Mouse (Mus musculus) heart, embryonic 11.5 days (tissue): ENCODE results near the gene Dgkg. TPM values are rescaled to one million over a fixed set of nuclear protein-coding genes. Genes with fewer than 3 reads are reported as not detected.

Experiments
- ATAC-seq: fragments of 200-750 bp; cut with Nextera tagmentation; replicated peaks from 2 replicates; pipeline ENCODE4 v1.8.0; 2017; ENCODE audit warnings: moderate library complexity; ENCODE audit not compliant: insufficient number of reproducible peaks, low FRiP score, low TSS enrichment
- H3K27ac ChIP-seq: fragments of 300-500 bp; sonication (generic); 2 replicates; pipeline ENCODE4 v1.5.1; 2014; ENCODE audit warnings: mild to moderate bottlenecking, low read depth, low read length
- H3K27me3 ChIP-seq: fragments of 300-500 bp; sonication (generic); 2 replicates; pipeline ENCODE4 v1.6.1; 2014; ENCODE audit warnings: mild to moderate bottlenecking, low read length, mixed read lengths; ENCODE audit not compliant: control insufficient read depth, insufficient read depth
- H3K36me3 ChIP-seq: fragments of 300-500 bp; sonication (generic); 2 replicates; pipeline ENCODE4 v1.6.1; 2014; ENCODE audit warnings: mild to moderate bottlenecking, low read length, moderate library complexity, mixed read lengths; ENCODE audit not compliant: control insufficient read depth, insufficient read depth
- H3K4me1 ChIP-seq: fragments of 300-500 bp; sonication (generic); 2 replicates; pipeline ENCODE4 v1.6.1; 2014; ENCODE audit warnings: low read length; ENCODE audit not compliant: control insufficient read depth, insufficient read depth
- H3K4me2 ChIP-seq: fragments of 300-500 bp; sonication (generic); 2 replicates; pipeline ENCODE4 v1.6.1; 2014; ENCODE audit warnings: mild to moderate bottlenecking, moderate library complexity
- H3K4me3 ChIP-seq: fragments of 300-500 bp; sonication (generic); 2 replicates; pipeline ENCODE4 v1.5.1; 2014; ENCODE audit warnings: low read depth, low read length
- H3K9ac ChIP-seq: fragments of 300-500 bp; sonication (generic); 2 replicates; pipeline ENCODE4 v1.6.1; 2014; ENCODE audit warnings: mild to moderate bottlenecking, low read depth, low read length, moderate library complexity
- H3K9me3 ChIP-seq: fragments of 300-500 bp; sonication (generic); replicated peaks from 2 replicates; pipeline ENCODE4 v1.6.1; 2016; ENCODE audit warnings: low read length; ENCODE audit not compliant: control insufficient read depth
- WGBS: fragments of 180-500 bp; shearing (Covaris S2); extraction: QIAGEN DNeasy Blood & Tissue Kit; methylation state at CpG from one replicate; pipeline ENCODE4 v1.1.7; 2014; ENCODE audit not compliant: insufficient replicate concordance; 5-methylcytosine and 5-hydroxymethylcytosine counted together
- polyA plus RNA-seq: library from polyadenylated mRNA; unstranded; fragments of >200 nt; fragmentation: Nextera tagmentation; extraction: Ambion mirVana; gene quantifications from 2 replicates; pipeline ENCODE4 v1.2.1, GENCODE M21; 2014

Dgkg gene
- polyA plus RNA-seq, 1 experiment from 2014 or later = 0.44 TPM

DNA sequence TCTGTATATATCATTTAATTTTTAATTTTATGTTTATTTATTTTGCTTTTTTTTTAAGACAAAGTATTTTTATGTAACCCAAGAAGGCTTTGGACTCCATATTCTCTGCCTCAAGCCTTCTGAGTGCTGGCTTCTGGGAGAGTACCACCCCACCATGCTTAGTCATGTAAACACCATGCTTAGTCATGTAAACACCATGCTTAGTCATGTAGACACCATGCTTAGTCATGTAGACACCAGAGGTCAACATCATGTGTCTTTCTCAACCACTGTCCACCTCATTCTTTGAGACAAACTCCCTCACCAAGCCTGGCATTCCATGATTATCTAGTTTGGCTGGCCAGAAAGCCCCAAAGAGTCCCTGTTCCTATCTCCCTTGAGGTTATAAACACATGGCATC, 25.7 kb upstream of the Dgkg start:
- Histone ChIP-seq H3K27ac (no peak overlapping the region), H3K4me3 (no peak overlapping the region), H3K27me3 (no peaks in the 10 kb centered on the region), H3K4me1 (no peaks in the 10 kb centered on the region), H3K9ac (no peak overlapping the region), H3K9me3 (no peaks in the 10 kb centered on the region), H3K36me3 (no peaks in the 10 kb centered on the region), H3K4me2 (no peak overlapping the region)
- no peak for ATAC-seq

DNA sequence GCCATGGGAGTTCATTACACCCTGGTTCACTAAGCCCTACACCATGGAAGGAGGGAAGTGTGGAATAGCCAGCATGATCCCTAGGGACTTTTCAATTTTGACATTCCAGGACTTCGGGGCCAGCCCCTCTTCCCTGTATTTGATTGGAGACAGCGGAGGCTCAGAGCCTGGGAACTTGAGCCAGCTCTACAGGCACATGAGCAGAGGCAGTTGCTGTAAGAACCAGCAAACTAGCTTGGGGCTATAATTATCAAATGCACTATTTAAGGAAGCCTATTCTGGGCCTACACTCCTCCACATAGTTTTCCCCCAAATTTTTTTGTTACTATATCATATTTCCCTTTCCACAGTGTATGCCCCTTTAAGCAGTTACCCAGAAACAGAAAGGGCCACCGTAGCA, 22.6 kb upstream of the Dgkg start:
- Histone ChIP-seq H3K4me2 (no peak overlapping the region), H3K9ac (no peak overlapping the region), H3K4me3 (no peak overlapping the region), H3K4me1 (no peaks in the 10 kb centered on the region), H3K27me3 (no peaks in the 10 kb centered on the region), H3K27ac (no peak overlapping the region), H3K36me3 (no peaks in the 10 kb centered on the region), H3K9me3 (no peaks in the 10 kb centered on the region)
- WGBS = 66% methylated on average over 3 of the region's 3 CpGs
- ATAC-seq = no peak

- WGBS = 67% methylated on average over 10 of the region's 10 CpGs
These were observed 17.6 kb upstream of the Dgkg start for GRCm38 (mm10) chr16:22674636-22675035.

DNA sequence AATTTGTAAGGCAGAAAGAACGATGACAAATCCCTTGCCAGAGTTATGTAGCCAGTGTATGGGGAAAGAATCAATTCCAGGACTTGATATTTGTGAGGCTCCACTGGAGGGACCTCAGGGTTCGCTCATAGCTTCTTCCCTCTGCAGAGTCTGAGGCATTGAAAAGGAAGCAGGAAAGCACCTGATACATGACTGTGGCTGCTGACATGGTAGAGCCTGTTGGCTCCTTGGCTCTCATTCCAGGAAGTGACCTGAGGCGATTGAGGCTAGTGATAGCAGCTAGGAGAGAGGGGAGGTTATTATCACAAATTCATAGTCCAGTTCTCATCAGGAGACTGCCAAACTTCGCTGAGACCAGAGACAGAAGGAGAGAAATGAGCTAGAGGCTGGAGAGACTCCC, 17.1 kb upstream of the Dgkg start:
- Histone ChIP-seq H3K9me3 (no peaks in the 10 kb centered on the region), H3K27ac (no peak overlapping the region), H3K9ac (no peak overlapping the region), H3K4me2 (no peak overlapping the region), H3K36me3 (no peaks in the 10 kb centered on the region), H3K4me1 (no peaks in the 10 kb centered on the region), H3K4me3 (no peak overlapping the region), H3K27me3 (no peaks in the 10 kb centered on the region)
- no peak for ATAC-seq
- WGBS = 56% methylated on average over 4 of the region's 4 CpGs

More at GRCm38 (mm10) chr16:22674636-22675035, 17.6 kb upstream of the Dgkg start:
- Histone ChIP-seq H3K9ac (no peak overlapping the region), H3K36me3 (no peaks in the 10 kb centered on the region), H3K27ac (no peak overlapping the region), H3K27me3 (no peaks in the 10 kb centered on the region), H3K4me1 (no peaks in the 10 kb centered on the region), H3K9me3 (no peaks in the 10 kb centered on the region), H3K4me3 (no peak overlapping the region), H3K4me2 (no peak overlapping the region)
- ATAC-seq = no peak

- Histone ChIP-seq H3K9me3 (no peaks in the 10 kb centered on the region), H3K36me3 (no peaks in the 10 kb centered on the region), H3K9ac (no peak overlapping the region), H3K4me1 (no peaks in the 10 kb centered on the region), H3K27me3 (peaks cover 2% of the 10 kb centered on the region; the same call in 1 of the 2 replicates), H3K4me3 (no peak overlapping the region), H3K27ac (no peak overlapping the region), H3K4me2 (no peak overlapping the region)
- ATAC-seq = no peak
- WGBS = 65% methylated on average over 4 of the region's 4 CpGs
These were observed 7.0 kb upstream of the Dgkg start for GRCm38 (mm10) chr16:22664033-22664432.

- Histone ChIP-seq H3K9me3 (no peaks in the 10 kb centered on the region), H3K9ac (no peak overlapping the region), H3K4me2 (no peak overlapping the region), H3K4me1 (no peaks in the 10 kb centered on the region), H3K36me3 (no peaks in the 10 kb centered on the region), H3K27ac (no peak overlapping the region), H3K27me3 (peaks cover 8% of the 10 kb centered on the region; the same call in 1 of the 2 replicates), H3K4me3 (no peak overlapping the region)
- WGBS = 39% methylated on average over 2 of the region's 2 CpGs
- no peak for ATAC-seq
These were observed 6.1 kb upstream of the Dgkg start for GRCm38 (mm10) chr16:22663136-22663535.

DNA sequence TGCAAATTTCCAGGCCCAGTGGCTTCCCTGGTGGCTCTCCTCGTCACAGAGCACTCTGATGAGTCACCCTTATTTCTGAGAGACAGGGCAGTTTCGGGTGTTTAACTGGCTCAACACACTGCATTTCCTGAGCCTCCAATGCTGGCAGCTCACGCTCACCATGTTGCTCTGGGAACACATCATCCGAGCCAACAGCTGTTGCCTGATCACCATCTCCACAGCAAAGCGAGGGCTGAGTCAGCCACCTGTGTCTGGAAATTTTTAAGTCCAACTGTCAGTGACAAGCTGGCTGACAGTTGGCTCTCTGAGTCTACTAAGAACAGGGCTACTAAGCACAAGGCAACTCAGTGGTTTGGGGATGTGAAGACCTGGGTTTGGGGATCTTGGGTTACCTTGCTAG, 4.1 kb upstream of the Dgkg start:
- Histone ChIP-seq H3K4me2 (no peak overlapping the region), H3K27ac (no peak overlapping the region), H3K9ac (no peak overlapping the region), H3K9me3 (no peaks in the 10 kb centered on the region), H3K4me3 (no peak overlapping the region), H3K4me1 (peaks cover 6% of the 10 kb centered on the region; the same call in 1 of the 2 replicates), H3K36me3 (no peaks in the 10 kb centered on the region), H3K27me3 (peaks cover 27% of the 10 kb centered on the region)
- no peak for ATAC-seq
- WGBS = 44% methylated on average over 5 of the region's 5 CpGs

DNA sequence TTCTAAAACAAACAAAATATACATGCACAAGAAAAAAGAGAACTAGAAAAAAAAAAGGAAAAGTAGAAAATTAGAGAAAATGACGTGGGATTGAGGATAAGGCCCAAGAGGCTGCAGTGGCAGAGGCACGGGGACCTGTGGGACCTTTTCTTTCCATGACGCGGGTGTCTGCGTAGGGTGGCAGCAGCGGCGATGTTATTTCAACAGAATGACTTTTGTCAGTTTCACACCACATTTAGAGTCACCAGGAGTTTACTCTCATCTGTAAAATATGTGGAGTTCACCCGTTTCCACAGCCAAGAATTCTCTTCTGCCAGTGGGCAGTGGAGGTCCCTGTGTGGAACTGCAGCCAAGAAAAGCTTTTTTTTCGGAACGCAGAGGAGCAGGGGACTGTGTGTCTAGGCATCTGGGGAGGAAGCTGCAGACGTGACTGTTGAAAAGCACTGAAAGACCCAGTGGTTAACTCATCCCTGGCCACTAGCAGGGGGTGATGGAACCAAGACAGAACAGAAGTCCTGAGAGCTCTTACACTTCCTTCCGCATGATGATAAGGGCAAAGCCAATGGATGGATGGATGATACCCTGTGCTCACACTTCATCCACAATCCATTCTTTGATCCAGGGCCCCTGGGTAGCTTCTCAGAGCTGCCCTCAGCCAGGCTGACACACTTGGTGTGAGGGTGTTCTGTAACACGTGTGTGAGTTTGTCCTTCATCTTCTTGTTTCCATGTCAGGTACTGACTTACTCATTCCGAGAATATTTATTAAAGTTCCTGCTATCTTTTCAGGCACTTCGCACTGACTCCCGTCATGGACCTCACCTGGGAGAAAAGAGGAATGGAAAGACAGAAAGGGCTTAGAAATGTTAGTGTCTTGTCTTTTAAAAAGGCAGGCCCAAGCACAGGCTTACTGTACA, 1.1 kb upstream of the Dgkg start:
- Histone ChIP-seq H3K36me3 (no peaks in the 10 kb centered on the region), H3K4me2 (no peak overlapping the region), H3K4me3 (no peak overlapping the region), H3K4me1 (peaks cover 8% of the 10 kb centered on the region; the same call in 1 of the 2 replicates), H3K9ac (no peak overlapping the region), H3K27me3 (peaks cover 30% of the 10 kb centered on the region), H3K27ac (no peak overlapping the region), H3K9me3 (no peaks in the 10 kb centered on the region)
- no peak for ATAC-seq
- WGBS = 55% methylated on average over 16 of the region's 16 CpGs

DNA sequence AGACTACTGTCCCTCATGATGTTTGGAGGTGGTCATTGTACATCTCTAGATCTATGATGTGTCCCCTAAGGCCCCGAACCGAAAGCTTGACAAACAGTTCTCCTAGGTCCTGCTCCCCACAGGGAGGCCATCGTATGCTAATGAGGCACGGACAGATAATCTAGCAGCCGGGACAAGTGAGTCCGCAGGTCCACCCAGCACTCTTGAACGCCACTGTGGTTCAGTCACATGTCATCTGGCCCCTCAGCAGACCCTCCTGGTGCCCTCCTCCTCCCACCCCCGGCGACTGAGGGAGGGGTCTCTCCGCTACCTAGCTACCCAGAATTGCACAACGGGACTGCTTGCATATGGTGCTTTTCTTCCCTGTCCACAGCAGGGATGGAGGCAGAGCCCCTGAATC, 1.2 kb downstream of the Dgkg start:
- Histone ChIP-seq H3K9ac (no peak overlapping the region), H3K27me3 (peaks cover 30% of the 10 kb centered on the region), H3K9me3 (no peaks in the 10 kb centered on the region), H3K4me1 (peaks cover 8% of the 10 kb centered on the region; the same call in 1 of the 2 replicates), H3K27ac (no peak overlapping the region), H3K4me3 (peak overlapping the region; percentile 48; the same call in 1 of the 2 replicates), H3K4me2 (peak overlapping the region; percentile 54), H3K36me3 (no peaks in the 10 kb centered on the region)
- WGBS = 5% methylated on average over 11 of the region's 11 CpGs
- no peak for ATAC-seq
